Mouse (Mus musculus) liver, embryonic 14.5 days (tissue): ENCODE data around the gene Rnf208. TPM values are rescaled to one million over a fixed set of nuclear protein-coding genes. Genes with fewer than 3 reads are reported as not detected.
A peak's percentile ranks its signal among the peaks of the same experiment; 100 is the strongest.

Source experiments
- ATAC-seq: fragments of 200-750 bp; cut with Nextera tagmentation; 2 replicates; pipeline ENCODE4 v1.8.0; 2017; ENCODE audit warnings: moderate number of reproducible peaks, mild to moderate bottlenecking, moderate library complexity; ENCODE audit not compliant: insufficient read depth
- DNase-seq, 3 experiments: peaks; one replicate each; pipeline ENCODE4 v3.0.0-alpha.2; 2012 to 2013; ENCODE audit warnings: low read depth in 3 of 3, low spot score in 3 of 3
- H3K27ac ChIP-seq: fragments of 300-500 bp; sonication (generic); 2 replicates; pipeline ENCODE4 v1.5.1; 2014; ENCODE audit warnings: moderate library complexity, mild to moderate bottlenecking, control low read depth, inconsistent platforms
- H3K27me3 ChIP-seq: fragments of 300-500 bp; sonication (generic); 2 replicates; pipeline ENCODE4 v1.6.1; 2014; ENCODE audit warnings: mild to moderate bottlenecking, low read length, moderate library complexity; ENCODE audit not compliant: control insufficient read depth, insufficient read depth
- H3K36me3 ChIP-seq: fragments of 300-500 bp; sonication (generic); replicated peaks from 2 replicates; pipeline ENCODE4 v1.6.1; 2014; ENCODE audit warnings: low read depth; ENCODE audit not compliant: control insufficient read depth, insufficient read depth
- H3K4me1 ChIP-seq, 2 experiments: fragments of 200-500 bp in 1 of 2; fragments of 300-500 bp in 1 of 2; sonication (generic) in 1 of 2; replicated peaks; 2 replicates each; pipeline ENCODE4 v1.6.1; 2012 to 2014; ENCODE audit warnings: antibody characterized with exemption in 1 of 2, inconsistent platforms in 1 of 2, low read length in 1 of 2; ENCODE audit not compliant: control insufficient read depth in 2 of 2, insufficient read depth in 2 of 2
- H3K4me2 ChIP-seq: fragments of 300-500 bp; sonication (generic); 2 replicates; pipeline ENCODE4 v1.6.1; 2014; ENCODE audit warnings: low read depth, mild to moderate bottlenecking, control low read depth, moderate library complexity
- H3K4me3 ChIP-seq, 2 experiments: fragments of 200-500 bp in 1 of 2; fragments of 300-500 bp in 1 of 2; sonication (generic) in 1 of 2; 2 replicates each; pipeline ENCODE4 v1.5.1; 2012 to 2014; ENCODE audit warnings: low read depth in 2 of 2, low read length in 2 of 2, mild to moderate bottlenecking in 2 of 2, control low read depth in 1 of 2, inconsistent platforms in 1 of 2, moderate library complexity in 1 of 2; ENCODE audit not compliant: insufficient read depth in 1 of 2
- H3K9ac ChIP-seq: fragments of 300-500 bp; sonication (generic); replicated peaks from 2 replicates; pipeline ENCODE4 v1.6.1; 2014; ENCODE audit warnings: mild to moderate bottlenecking, control low read depth, moderate library complexity
- H3K9me3 ChIP-seq: fragments of 300-500 bp; sonication (generic); 2 replicates; pipeline ENCODE4 v1.6.1; 2016; ENCODE audit warnings: low read length, mixed read lengths; ENCODE audit not compliant: control insufficient read depth
- CTCF ChIP-seq: IDR thresholded peaks from 2 replicates; pipeline ENCODE4 v1.5.1; 2016; ENCODE audit warnings: antibody characterized with exemption, low read depth, control low read depth
- EP300 ChIP-seq: IDR thresholded peaks from 2 replicates; pipeline ENCODE4 v1.6.1; 2016; ENCODE audit warnings: antibody characterized with exemption, low read depth
- WGBS: fragments of 180-500 bp; shearing (Covaris S2); extraction: QIAGEN DNeasy Blood & Tissue Kit; methylation state at CpG from one replicate; pipeline ENCODE4 v1.1.7; 2014; ENCODE audit not compliant: insufficient replicate concordance; 5-methylcytosine and 5-hydroxymethylcytosine counted together
- polyA plus RNA-seq, 2 experiments: library from polyadenylated mRNA; depleted of rRNA in 1 of 2; stranded (reverse) in 1 of 2; unstranded in 1 of 2; fragments of >200 nt; fragmentation: Nextera tagmentation in 1 of 2; extraction: Ambion mirVana in 1 of 2; gene quantifications; 2 replicates each; pipeline versions ENCODE4 v1.2.1 to v1.2.3; 2012 to 2014

The Rnf208 gene
- polyA plus RNA-seq, 2 experiments: 0.09 to 0.93 TPM

DNA sequence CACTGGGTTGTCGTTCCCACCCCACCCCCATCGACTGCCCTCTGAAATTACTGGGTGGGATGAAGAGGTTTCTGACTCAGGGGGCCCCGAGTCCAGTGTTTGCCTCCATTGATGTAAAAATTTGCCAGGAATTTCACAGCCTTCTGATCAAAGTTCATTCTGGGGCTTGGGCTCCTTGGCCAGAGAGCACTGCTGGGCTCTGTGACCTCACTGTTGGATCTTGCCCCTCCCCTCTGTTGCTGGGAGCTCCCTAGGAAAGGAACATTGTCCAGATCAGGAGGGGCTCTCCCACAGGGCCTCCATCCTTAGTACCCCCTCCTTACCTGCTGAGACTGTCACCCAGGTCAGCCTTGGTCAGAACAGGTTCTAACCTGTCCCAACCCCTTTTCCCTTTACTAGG, 27.6 kb upstream of the Rnf208 start, which contains the start of gene Stpg3:
Gene Stpg3 (minus strand): TSS at position 194 of the 400 bp plus-strand sequence.
- H3K9ac ChIP-seq: no peak within 1 kb of the TSS
- 73% methylated on average over 3 of the region's 3 CpGs for WGBS
- no peak for TF ChIP-seq CTCF
- TF ChIP-seq EP300: no peak

GRCm38 (mm10) chr2:25217666-25218065, 24.4 kb upstream of the Rnf208 start:
- Histone ChIP-seq H3K9ac (no peak overlapping the region), H3K4me2 (no peak overlapping the region), H3K27me3 (no peaks in the 10 kb centered on the region; the same call in 1 of the 2 replicates), H3K27ac (no peak overlapping the region), H3K4me1 (no peaks in the 10 kb centered on the region), H3K36me3 (peaks cover 11% of the 10 kb centered on the region), H3K4me3 (no peak overlapping the region), H3K9me3 (no peaks in the 10 kb centered on the region)
- DNase-seq: no peak
- whole genome bisulfite sequencing: 47% methylated on average over 2 of the region's 2 CpGs
- ATAC-seq: no peak
- TF ChIP-seq EP300 (no peak), CTCF (no peak)

More for the DNA sequence above, 27.6 kb upstream of the Rnf208 start, which contains the start of gene Stpg3:
- H3K4me3 ChIP-seq: no peak within 1 kb of the TSS
- no peak within 1 kb of the TSS for H3K4me2 ChIP-seq
- H3K36me3 ChIP-seq: no peaks in the 10 kb centered on the region
- DNase-seq (no peak), ATAC-seq (no peak)
- H3K27me3 ChIP-seq: no peaks in the 10 kb centered on the region; the same call in 1 of the 2 replicates
- peaks cover 10 to 15% of the 10 kb centered on the region in 2 experiments for H3K4me1 ChIP-seq
- H3K27ac ChIP-seq: no peak within 1 kb of the TSS
- no peaks in the 10 kb centered on the region for H3K9me3 ChIP-seq

- DNase-seq: no peak
- H3K27ac ChIP-seq: no peak within 1 kb of the TSS
- TF ChIP-seq CTCF (no peak), EP300 (no peak)
- H3K9me3 ChIP-seq: no peaks in the 10 kb centered on the region
- H3K4me3 ChIP-seq: no peak within 1 kb of the TSS
- peaks cover 0 to 3% of the 10 kb centered on the region in 2 experiments; a peak in 1 of 4 replicates for H3K4me1 ChIP-seq
- no peaks in the 10 kb centered on the region; the same call in 1 of the 2 replicates for H3K27me3 ChIP-seq
- no peak for ATAC-seq
- no peak within 1 kb of the TSS for H3K4me2 ChIP-seq
- no peak within 1 kb of the TSS for H3K9ac ChIP-seq
- peaks cover 19% of the 10 kb centered on the region for H3K36me3 ChIP-seq
These were observed 23.6 kb upstream of the Rnf208 start, which contains the start of gene Fam166a for GRCm38 (mm10) chr2:25218445-25218844. TSS of gene Fam166a (plus strand) at chr2:25218745.

- TF ChIP-seq CTCF (no peak), EP300 (no peak)
- 61% methylated on average over 5 of the region's 5 CpGs for WGBS
- H3K4me3 ChIP-seq: 0 out of 4 replicates have a peak overlapping the region, but pooled peaks of 1 of the 2 experiments have one; percentile 8
- no peak overlapping the region for H3K27ac ChIP-seq
- peaks cover 24% of the 10 kb centered on the region for H3K36me3 ChIP-seq
- H3K4me2 ChIP-seq: no peak overlapping the region
- H3K9me3 ChIP-seq: no peaks in the 10 kb centered on the region
- peaks cover 5 to 10% of the 10 kb centered on the region in 2 experiments for H3K4me1 ChIP-seq
- DNase-seq (no peak), ATAC-seq (no peak)
- no peaks in the 10 kb centered on the region for H3K27me3 ChIP-seq
- H3K9ac ChIP-seq: no peak overlapping the region
These were observed 20.7 kb upstream of the Rnf208 start for GRCm38 (mm10) chr2:25221331-25221772.

- peak; percentile 86 to 90 (median 87) for DNase-seq
- Histone ChIP-seq H3K36me3 (peaks cover 24% of the 10 kb centered on the region), H3K4me1 (peaks cover 5 to 13% of the 10 kb centered on the region in 2 experiments), H3K27me3 (no peaks in the 10 kb centered on the region), H3K27ac (peak overlapping the region; percentile 100), H3K9me3 (no peaks in the 10 kb centered on the region), H3K4me3 (peak overlapping the region; percentile 90 to 96), H3K9ac (peak overlapping the region; percentile 100), H3K4me2 (peak overlapping the region; percentile 81)
- TF ChIP-seq EP300 (peak; percentile 39; the same call in 1 of the 2 replicates), CTCF (no peak)
- ATAC-seq: peak; percentile 76
- WGBS: under 1% methylated on average over 52 of the region's 53 CpGs
These were observed 18.2 kb upstream of the Rnf208 start for GRCm38 (mm10) chr2:25223681-25224491.
